Mouse (Mus musculus) thymus, adult 2 months (tissue): Measurements from ENCODE around the gene Osbpl2.

Source experiments
- CTCF ChIP-seq: fragments of 200-500 bp; IDR thresholded peaks from 2 replicates; pipeline ENCODE4 v1.5.1; 2012; ENCODE audit warnings: mild to moderate bottlenecking, control low read depth, low read length, moderate library complexity, borderline replicate concordance; ENCODE audit not compliant: control insufficient read depth, poor library complexity, insufficient read depth; ENCODE audit errors: extremely low read depth
- POLR2A ChIP-seq: fragments of 200-500 bp; IDR thresholded peaks from 2 replicates; pipeline ENCODE4 v1.6.1; 2012; ENCODE audit warnings: mild to moderate bottlenecking, low read length, control low read depth, moderate library complexity; ENCODE audit not compliant: control insufficient read depth, poor library complexity, insufficient read depth; ENCODE audit errors: extremely low read depth

DNA sequence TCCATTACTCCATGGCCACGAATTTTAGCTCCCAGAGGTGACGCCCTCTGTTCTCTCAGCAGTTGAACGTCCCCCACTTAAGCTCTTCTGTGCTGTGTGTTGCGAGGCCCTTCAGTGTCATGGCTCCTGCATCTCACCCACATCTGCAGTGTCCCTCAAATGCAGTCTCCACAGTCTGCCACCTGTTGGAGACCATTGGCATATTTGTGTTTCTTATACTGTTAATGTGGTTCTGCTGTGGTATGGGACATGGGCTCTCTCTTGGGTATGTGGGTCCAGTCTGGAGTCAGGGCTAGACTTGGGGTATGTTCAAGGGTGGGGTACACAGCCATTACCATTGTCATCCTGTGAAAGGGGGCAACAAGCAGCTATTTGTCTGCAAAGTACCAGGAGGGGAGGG, 54.1 kb downstream of the Osbpl2 start:
- TF ChIP-seq CTCF (no peak), POLR2A (no peak)
